Mouse (Mus musculus) ovary, adult 10 weeks (tissue): ENCODE measurements around the gene Ncam1. TPM values are rescaled to one million over a fixed set of nuclear protein-coding genes. Genes with fewer than 3 reads are reported as not detected.

Source experiments
- polyA plus RNA-seq: library from polyadenylated mRNA; stranded (reverse); fragments of 350-450 nt; fragmentation: Illumina TruSeq; extraction: RNeasy Lipid Tissue Mini Kit (QIAGEN cat#74804); gene quantifications from one replicate; pipeline ENCODE4 v1.2.3, GENCODE M21; 2014

The Ncam1 gene
- polyA plus RNA-seq: 12.5 TPM

DNA sequence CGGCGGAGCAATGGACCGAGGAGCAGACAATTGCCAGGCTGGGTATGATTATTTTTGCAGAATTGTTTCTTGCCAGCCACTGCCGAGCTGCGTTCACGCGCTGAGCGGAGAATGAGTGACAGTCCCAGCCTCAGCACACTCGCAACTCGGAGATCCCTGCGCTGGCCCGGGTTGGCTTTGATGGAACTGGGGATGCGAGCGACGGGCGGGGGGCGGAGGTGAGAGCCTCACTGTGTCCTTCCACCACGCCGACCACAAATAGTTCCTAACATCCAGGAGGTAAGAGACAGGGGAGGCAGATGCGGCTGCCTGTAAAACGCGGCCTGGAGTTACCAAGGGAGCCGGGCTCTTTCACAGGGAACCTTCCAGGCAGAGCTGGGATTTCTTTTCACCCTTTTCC, at the start of gene Ncam1:
Gene Ncam1, minus strand, starts transcription at position 120 of the 400 bp plus-strand sequence.

DNA sequence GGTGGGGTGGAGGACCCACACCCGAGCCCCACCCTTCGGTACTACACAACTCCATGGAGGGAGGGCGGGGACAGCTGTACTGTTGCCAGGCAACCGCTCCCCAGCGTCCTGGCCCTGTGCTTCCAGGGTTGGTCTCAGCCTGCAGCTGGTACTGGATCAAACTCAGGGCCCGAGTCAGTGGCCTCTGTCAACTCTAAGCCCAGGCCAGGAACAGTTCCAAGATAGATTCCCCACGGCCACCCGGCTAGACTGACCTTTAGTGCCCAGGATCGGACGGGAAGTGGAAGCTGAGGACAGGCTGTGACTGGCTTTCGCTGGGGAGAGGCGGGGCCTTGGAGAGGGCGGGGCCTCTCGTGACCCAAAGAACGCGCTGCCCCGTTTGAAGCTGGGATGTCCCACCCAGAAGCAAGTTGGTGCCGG, 312.8 kb downstream of the Ncam1 start, which contains the start of gene Ttc12:
Gene Ttc12, minus strand, starts transcription at position 334 of the 420 bp plus-strand sequence.

